Mouse (Mus musculus): ENCODE results near the gene Farp1. TPM values are rescaled to one million over a fixed set of nuclear protein-coding genes. Genes with fewer than 3 reads are reported as not detected.

The Farp1 gene
- polyA plus RNA-seq, 1 experiment from 2014 or later, result 2.3 TPM

GRCm38 (mm10) chr14:121298537-121298936 lies 263.5 kb downstream of the Farp1 start:
- Histone ChIP-seq H3K4me1 (ENCODE audit: insufficient read depth) (peaks cover 8% of the 10 kb centered on the region; the same call in 1 of the 2 replicates), H3K9me3 (ENCODE audit: low read length) (no peaks in the 10 kb centered on the region), H3K9ac (replicated peaks) (0 out of 2 replicates have a peak overlapping the region, but pooled peaks have one; percentile 7), H3K4me2 (ENCODE audit: low read depth, low read length) (no peak overlapping the region), H3K27ac (ENCODE audit: low read depth) (peak overlapping the region; percentile 64), H3K27me3 (ENCODE audit: insufficient read depth, low read length) (no peaks in the 10 kb centered on the region), H3K36me3 (replicated peaks; ENCODE audit: insufficient read depth, low read length) (peaks cover 57% of the 10 kb centered on the region), H3K4me3 (ENCODE audit: low read depth, low read length) (no peak overlapping the region)
- peak; percentile 50 for DNase-seq
- 67% methylated on average over 5 of the region's 5 CpGs for WGBS (ENCODE audit: insufficient replicate concordance)
- TF ChIP-seq EP300 (IDR thresholded peaks at IDR 0.05; ENCODE audit: low read depth) (0 out of 2 replicates have a peak, but pooled peaks have one; percentile 27), CTCF (IDR thresholded peaks at IDR 0.05; ENCODE audit: low read depth) (no peak)
- peak; percentile 87 for ATAC-seq

DNA sequence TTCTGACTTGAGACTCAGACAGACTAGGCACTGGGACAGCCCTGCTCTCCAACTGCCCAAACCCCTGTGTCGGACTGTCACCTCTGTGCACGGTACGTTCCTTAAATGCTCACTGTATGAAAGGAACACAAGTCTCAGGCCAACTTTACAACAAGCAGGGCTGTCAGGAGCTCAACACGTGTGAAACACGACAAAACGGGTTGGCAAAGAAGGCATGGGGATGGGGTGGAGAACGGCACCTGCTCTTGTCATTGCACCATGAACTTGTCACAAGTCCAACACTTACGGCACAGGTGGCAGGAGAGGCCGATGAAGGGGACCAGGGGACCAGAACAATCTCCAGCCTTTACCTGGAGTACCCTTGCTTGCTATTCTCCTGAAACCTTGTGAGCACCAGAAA lies 264.1 kb downstream of the Farp1 start:
- no peak overlapping the region for H3K4me3 ChIP-seq (ENCODE audit: low read depth, low read length)
- peak; percentile 60 for ATAC-seq
- peak overlapping the region; percentile 64 for H3K27ac ChIP-seq (ENCODE audit: low read depth)
- WGBS (ENCODE audit: insufficient replicate concordance), result 76% methylated on average over 9 of the region's 9 CpGs
- H3K36me3 ChIP-seq (replicated peaks; ENCODE audit: insufficient read depth, low read length), result peaks cover 52% of the 10 kb centered on the region
- H3K4me2 ChIP-seq (ENCODE audit: low read depth, low read length), result no peak overlapping the region
- DNase-seq, result no peak
- no peaks in the 10 kb centered on the region for H3K27me3 ChIP-seq (ENCODE audit: insufficient read depth, low read length)
- no peak for TF ChIP-seq CTCF (IDR thresholded peaks at IDR 0.05; ENCODE audit: low read depth)
- TF ChIP-seq EP300 (IDR thresholded peaks at IDR 0.05; ENCODE audit: low read depth), result no peak
- H3K9me3 ChIP-seq (ENCODE audit: low read length), result no peaks in the 10 kb centered on the region
- H3K9ac ChIP-seq (replicated peaks), result 0 out of 2 replicates have a peak overlapping the region, but pooled peaks have one; percentile 7
- H3K4me1 ChIP-seq (ENCODE audit: insufficient read depth), result peaks cover 8% of the 10 kb centered on the region; the same call in 1 of the 2 replicates

- no peak overlapping the region for H3K4me2 ChIP-seq (ENCODE audit: low read depth, low read length)
- 64% methylated on average over 7 of the region's 7 CpGs for WGBS (ENCODE audit: insufficient replicate concordance)
- H3K9me3 ChIP-seq (ENCODE audit: low read length), result no peaks in the 10 kb centered on the region
- no peaks in the 10 kb centered on the region; the same call in none of the 2 replicates for H3K4me1 ChIP-seq (ENCODE audit: insufficient read depth)
- TF ChIP-seq EP300 (IDR thresholded peaks at IDR 0.05; ENCODE audit: low read depth) (no peak), CTCF (IDR thresholded peaks at IDR 0.05; ENCODE audit: low read depth) (no peak)
- ATAC-seq (no peak), DNase-seq (no peak)
- H3K27ac ChIP-seq (ENCODE audit: low read depth), result no peak overlapping the region
- H3K36me3 ChIP-seq (replicated peaks; ENCODE audit: insufficient read depth, low read length), result peaks cover 40% of the 10 kb centered on the region
- H3K9ac ChIP-seq (replicated peaks), result no peak overlapping the region
- H3K4me3 ChIP-seq (ENCODE audit: low read depth, low read length), result no peak overlapping the region
- H3K27me3 ChIP-seq (ENCODE audit: insufficient read depth, low read length), result no peaks in the 10 kb centered on the region
Measured at GRCm38 (mm10) chr14:121304523-121304922, 269.5 kb downstream of the Farp1 start.

- no peak overlapping the region for H3K27ac ChIP-seq (ENCODE audit: low read depth)
- no peak overlapping the region for H3K9ac ChIP-seq (replicated peaks)
- H3K36me3 ChIP-seq (replicated peaks; ENCODE audit: insufficient read depth, low read length), result peaks cover 31% of the 10 kb centered on the region
- no peak for TF ChIP-seq EP300 (IDR thresholded peaks at IDR 0.05; ENCODE audit: low read depth)
- TF ChIP-seq CTCF (IDR thresholded peaks at IDR 0.05; ENCODE audit: low read depth), result no peak
- H3K4me1 ChIP-seq (ENCODE audit: insufficient read depth), result peaks cover 8% of the 10 kb centered on the region
- DNase-seq (no peak), ATAC-seq (no peak)
- WGBS (ENCODE audit: insufficient replicate concordance), result 73% methylated on average over 8 of the region's 8 CpGs
- H3K4me3 ChIP-seq (ENCODE audit: low read depth, low read length), result no peak overlapping the region
- no peak overlapping the region for H3K4me2 ChIP-seq (ENCODE audit: low read depth, low read length)
- H3K27me3 ChIP-seq (ENCODE audit: insufficient read depth, low read length), result no peaks in the 10 kb centered on the region
- H3K9me3 ChIP-seq (ENCODE audit: low read length), result no peaks in the 10 kb centered on the region
Measured at GRCm38 (mm10) chr14:121305316-121306064, 270.5 kb downstream of the Farp1 start.

- no peak for TF ChIP-seq CTCF (IDR thresholded peaks at IDR 0.05; ENCODE audit: low read depth)
- TF ChIP-seq EP300 (IDR thresholded peaks at IDR 0.05; ENCODE audit: low read depth), result no peak
- Histone ChIP-seq H3K9me3 (ENCODE audit: low read length) (no peaks in the 10 kb centered on the region), H3K27me3 (ENCODE audit: insufficient read depth, low read length) (no peaks in the 10 kb centered on the region), H3K4me1 (ENCODE audit: insufficient read depth) (peaks cover 19% of the 10 kb centered on the region), H3K36me3 (replicated peaks; ENCODE audit: insufficient read depth, low read length) (peaks cover 15% of the 10 kb centered on the region; the same call in 1 of the 2 replicates), H3K9ac (replicated peaks) (no peak overlapping the region), H3K4me2 (ENCODE audit: low read depth, low read length) (peak overlapping the region; percentile 18; the same call in 1 of the 2 replicates), H3K4me3 (ENCODE audit: low read depth, low read length) (no peak overlapping the region), H3K27ac (ENCODE audit: low read depth) (peak overlapping the region; percentile 39; the same call in 1 of the 2 replicates)
- peak; percentile 27; the same call in 1 of the 2 replicates for ATAC-seq
- 61% methylated on average over 3 of the region's 3 CpGs for WGBS (ENCODE audit: insufficient replicate concordance)
- DNase-seq, result no peak
Measured at GRCm38 (mm10) chr14:121309909-121310308, 274.9 kb downstream of the Farp1 start.

GRCm38 (mm10) chr14:121310325-121311080 lies 275.5 kb downstream of the Farp1 start:
- Histone ChIP-seq H3K36me3 (replicated peaks; ENCODE audit: insufficient read depth, low read length) (peaks cover 15% of the 10 kb centered on the region; the same call in 1 of the 2 replicates), H3K4me3 (ENCODE audit: low read depth, low read length) (no peak overlapping the region), H3K27me3 (ENCODE audit: insufficient read depth, low read length) (no peaks in the 10 kb centered on the region), H3K9me3 (ENCODE audit: low read length) (no peaks in the 10 kb centered on the region), H3K9ac (replicated peaks) (no peak overlapping the region), H3K4me1 (ENCODE audit: insufficient read depth) (peaks cover 24% of the 10 kb centered on the region), H3K4me2 (ENCODE audit: low read depth, low read length) (peak overlapping the region; percentile 18; the same call in 1 of the 2 replicates), H3K27ac (ENCODE audit: low read depth) (no peak overlapping the region)
- TF ChIP-seq CTCF (IDR thresholded peaks at IDR 0.05; ENCODE audit: low read depth) (no peak), EP300 (IDR thresholded peaks at IDR 0.05; ENCODE audit: low read depth) (no peak)
- no peak for ATAC-seq
- 45% methylated on average over 6 of the region's 6 CpGs for WGBS (ENCODE audit: insufficient replicate concordance)
- no peak for DNase-seq
